Mouse (Mus musculus) G1E (cell line): ENCODE measurements around the gene Pibf1.

ENCODE experiments used
- CTCF ChIP-seq: IDR thresholded peaks from 2 replicates; pipeline ENCODE4 v1.5.1; 2012; ENCODE audit warnings: low read depth, low read length, inconsistent platforms, mixed read lengths
- GATA1 ChIP-seq: IDR thresholded peaks from 2 replicates; pipeline ENCODE4 v1.6.1; 2012; ENCODE audit warnings: borderline replicate concordance, low read length, inconsistent platforms, mixed read lengths

GRCm38 (mm10) chr14:99060616-99061015 is 38.6 kb upstream of the Pibf1 start:
- TF ChIP-seq CTCF: no peak
- no peak for TF ChIP-seq GATA1
